Mouse (Mus musculus): ENCODE data around the gene Tshz2. TPM values are rescaled to one million over a fixed set of nuclear protein-coding genes. Genes with fewer than 3 reads are reported as not detected.

Gene Tshz2
- polyA plus RNA-seq, 1 experiment = 48.6 TPM

DNA sequence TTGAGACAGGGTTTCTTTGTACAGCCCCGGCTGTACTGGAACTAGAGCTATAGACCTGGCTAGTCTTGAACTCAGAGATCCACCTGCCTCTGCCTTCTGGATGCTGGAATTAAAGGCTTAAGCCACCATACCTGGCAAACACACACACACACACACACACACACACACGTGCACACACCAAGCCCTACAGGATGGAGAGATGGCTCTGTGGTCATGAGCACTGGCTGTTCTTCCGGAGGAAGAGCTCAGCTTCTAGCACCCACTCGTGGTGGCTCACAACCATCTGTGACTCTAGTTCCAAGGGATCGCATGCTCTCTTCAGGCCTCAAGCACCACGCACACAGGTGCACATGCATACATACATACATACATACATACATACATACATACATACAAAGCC is 471.6 kb downstream of the Tshz2 start:
- no peak for DNase-seq (ENCODE audit: low read depth)

DNA sequence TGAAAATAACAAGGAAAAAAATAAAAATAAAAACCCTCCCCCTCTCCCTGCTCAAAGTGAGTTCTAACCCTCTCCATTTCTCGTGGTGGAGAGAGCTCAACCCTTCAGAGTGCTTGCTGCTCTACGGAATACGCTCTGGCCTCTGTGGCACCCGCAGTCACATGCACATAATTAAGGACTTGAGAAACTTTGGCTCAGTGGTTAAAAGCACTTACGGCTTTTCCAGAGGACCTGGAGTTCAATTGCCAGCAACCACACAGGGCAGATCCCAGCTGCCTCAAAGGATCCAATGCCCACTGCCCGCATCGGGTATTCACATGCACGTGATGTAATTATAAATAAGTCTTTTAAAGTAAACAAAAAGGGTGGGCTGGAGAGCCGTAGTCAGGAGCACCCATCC is 473.2 kb downstream of the Tshz2 start:
- DNase-seq (ENCODE audit: low read depth) = no peak

DNA sequence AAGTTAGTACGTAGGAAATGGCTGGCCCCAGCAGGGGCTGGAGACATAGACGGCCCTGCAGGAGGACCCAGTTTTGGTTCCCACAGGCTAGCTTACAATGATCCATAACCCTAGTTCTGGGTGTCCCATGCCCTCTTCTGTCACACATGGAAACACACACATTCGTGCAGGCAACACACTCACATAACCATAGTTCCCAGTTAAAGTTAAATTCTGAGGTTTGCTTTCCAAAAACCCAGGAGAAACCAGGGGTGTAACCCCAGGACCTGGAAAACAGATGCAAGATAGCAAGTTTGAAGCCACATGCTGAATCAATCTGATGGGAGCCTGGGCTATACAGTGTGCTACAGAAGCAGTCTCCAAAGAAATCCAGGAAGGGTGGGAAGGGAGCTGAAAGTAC is 475.0 kb downstream of the Tshz2 start:
- no peak for DNase-seq (ENCODE audit: low read depth)

DNA sequence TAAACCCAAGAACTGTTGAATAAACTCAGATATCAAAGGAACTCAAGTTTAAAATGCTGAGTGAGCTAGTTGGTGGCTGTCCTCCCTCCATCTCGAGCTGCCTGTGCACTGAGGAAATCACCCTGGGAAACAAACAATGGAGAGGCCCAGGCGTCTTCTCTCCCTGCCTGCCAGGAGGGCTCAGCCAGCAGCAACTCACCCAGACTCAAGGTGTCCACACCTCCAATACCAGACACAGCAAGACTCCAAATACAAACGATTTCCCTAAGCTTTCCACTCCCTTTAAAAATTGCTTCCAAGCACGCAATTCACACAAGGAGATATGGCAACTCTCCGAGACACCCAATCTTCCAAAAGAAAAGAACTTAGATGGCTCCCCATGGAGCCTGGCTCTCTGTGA is 476.7 kb downstream of the Tshz2 start:
- no peak for DNase-seq (ENCODE audit: low read depth)

DNA sequence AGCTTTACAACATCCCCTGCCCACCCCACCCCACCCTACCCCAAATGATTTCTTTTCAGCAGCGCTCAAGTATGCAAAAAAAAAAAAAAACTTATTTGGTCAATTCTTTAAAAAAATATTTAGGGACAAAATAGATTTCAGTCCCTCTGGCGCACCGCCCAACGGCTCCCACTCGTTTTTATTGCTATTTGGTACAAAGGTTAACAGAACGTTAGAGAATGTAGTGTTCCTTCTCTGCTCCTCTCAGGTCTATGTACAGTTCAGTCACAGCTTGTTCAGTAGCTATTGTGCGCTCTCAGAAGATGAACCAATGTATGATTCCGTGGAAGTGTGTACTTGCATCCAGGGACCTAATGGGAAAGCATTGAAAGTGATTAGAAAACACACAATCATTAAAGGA is 477.5 kb downstream of the Tshz2 start:
- no peak for DNase-seq (ENCODE audit: low read depth)

DNA sequence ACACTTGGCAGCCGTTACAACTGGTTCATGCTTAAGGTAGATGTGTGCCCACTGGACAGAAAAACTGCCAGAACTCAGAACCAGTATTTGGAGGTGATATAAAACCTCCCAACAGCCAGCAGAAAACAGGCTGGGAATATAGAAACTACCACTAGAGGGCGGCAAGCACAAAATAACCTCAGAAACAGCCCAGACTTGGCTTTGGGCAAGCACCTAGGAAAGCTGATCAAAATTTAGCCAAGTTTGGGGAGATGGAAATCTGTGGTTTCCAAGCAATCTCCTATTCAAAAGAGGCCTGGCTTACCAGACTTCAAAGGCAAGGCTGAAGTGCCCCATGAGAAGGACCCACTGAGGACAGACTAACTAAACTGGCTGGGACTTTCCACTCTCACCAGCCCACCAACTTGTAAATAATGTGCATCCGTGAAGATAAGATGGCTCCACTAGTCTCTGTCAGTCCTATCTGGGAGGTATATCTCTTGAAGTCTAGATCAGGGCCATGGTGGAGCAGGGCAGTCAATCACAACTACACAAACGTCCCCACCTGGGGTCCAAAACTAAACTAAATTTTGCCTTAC is 484.0 kb downstream of the Tshz2 start:
- DNase-seq (ENCODE audit: low read depth) = no peak

DNA sequence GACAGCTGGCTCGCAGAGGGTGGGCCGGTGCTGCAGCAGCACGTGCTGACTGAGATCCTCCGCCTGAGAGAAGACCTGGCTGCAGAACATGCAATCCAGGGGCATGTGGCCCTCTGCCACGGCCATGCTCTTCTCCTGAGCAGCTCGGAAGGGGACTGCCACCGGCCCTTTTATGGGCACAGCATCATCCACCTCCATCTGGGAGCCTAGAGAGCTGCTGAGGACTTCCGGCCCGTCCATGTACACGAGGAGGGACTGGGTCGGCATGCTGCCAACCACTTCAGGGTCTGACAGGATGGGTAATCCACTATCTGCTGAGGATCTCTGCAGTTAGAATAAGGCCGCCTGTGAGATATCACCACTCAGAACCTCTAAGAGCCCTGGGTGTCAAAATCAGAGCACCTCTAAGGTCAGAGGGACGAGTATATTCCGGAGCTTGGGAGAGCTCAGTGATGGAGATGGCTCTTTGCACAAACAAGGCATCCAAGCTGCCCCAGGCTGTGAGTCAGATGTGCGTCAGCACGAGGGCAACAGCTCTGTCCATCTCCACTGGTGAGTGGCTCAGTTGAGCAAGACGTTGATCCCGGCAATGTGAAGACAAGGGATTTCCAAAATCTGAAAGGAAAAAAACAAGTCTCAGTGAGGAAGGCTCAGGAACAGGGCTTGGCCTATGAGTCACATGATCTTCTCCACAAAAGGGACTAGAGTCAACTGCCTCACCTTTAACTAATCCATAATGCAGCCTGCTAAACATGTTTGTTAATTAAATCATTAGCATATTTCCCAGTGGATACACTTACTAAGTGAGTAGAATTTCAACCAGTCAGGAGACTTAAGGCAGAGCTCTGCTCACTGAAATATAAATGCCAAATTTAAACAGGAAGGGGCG is 487.6 kb downstream of the Tshz2 start:
- DNase-seq (ENCODE audit: low read depth) = no peak

Other genes with a start within 250 kb of the Tshz2 start
- not detected in 2 replicates for gene Gm11011, start 45.3 kb upstream of the Tshz2 start, polyA plus RNA-seq (2012; rRNA removed)